Mouse (Mus musculus): Measurements from ENCODE around the gene Hoxa10.

DNA sequence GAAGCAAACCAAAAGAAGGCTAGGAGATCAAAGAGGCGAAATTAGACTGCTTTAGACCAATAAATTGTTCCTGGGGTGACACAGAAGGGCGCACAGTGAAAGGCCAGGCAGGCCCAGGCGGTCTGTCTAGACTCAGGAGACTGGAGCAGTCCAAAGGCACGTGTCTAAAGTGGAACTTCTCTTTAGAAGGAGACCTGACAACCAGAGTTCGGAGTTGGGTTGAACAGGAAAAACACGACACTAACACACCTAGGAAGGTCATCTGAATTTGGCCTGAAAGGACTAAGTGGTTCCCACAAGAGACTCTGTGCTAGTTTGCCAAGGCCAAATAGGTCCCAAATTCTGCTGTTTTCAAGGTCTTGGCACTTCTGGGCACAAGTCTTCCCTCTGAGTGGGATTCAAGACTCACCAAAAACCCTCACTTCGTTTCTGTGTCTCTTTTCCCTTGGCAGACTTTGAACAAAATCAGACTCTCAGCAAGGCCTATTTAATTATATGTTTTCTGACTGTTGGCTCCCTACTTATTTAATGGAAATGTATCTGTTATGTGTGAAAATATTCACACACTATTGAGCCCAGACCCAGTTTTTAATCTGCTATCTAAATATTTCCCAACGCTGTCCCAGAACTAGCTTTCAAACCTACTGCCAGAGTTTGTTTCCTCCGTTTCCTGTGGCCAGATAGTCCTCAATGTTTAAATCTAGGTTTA, 21.3 kb downstream of the Hoxa10 start:
- TF ChIP-seq CTCF (IDR thresholded peaks at IDR 0.05) (no peak), EP300 (IDR thresholded peaks at IDR 0.05) (no peak)
